Mouse (Mus musculus): Measurements from ENCODE around the gene Aprt. TPM values are rescaled to one million over a fixed set of nuclear protein-coding genes. Genes with fewer than 3 reads are reported as not detected.

The Aprt gene
- total RNA-seq, 2 experiments from 2014 or later = 73.7 to 81.1 TPM

DNA sequence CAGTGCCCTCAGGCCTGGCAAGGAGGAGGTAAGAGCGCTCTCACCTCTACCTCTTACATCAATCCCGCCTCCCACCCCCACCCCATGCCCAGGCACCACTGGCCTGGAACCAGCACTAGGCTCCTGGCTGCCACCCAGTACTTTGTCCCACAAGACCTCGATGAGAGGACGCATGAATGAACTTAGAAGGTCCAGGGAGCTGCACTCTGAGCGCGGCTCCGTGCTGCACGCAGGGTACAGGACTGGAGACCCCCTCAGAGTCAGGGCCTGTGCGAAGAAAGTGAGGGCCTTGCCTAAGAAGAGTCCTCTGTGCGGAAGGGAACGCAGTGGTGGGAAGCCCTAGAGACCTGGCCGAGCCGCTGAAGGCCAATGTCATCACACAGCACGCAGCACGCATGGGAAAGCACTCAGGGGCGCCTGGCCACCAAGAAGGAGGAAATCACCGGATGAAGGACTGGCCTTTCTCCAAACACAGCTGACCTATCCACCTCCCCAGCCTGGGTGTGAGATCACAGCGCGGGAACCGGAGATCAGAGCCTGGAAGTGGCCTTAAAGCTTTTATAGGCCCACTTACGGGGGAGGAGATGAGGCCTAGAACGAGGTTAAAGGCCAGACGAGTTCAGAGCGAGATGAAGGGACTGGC is 29.8 kb downstream of the Aprt start:
- DNase-seq (ENCODE audit: low spot score in 2 of 2) = no peak
- intact Hi-C loops (cut with DNase I) = no loop called here

DNA sequence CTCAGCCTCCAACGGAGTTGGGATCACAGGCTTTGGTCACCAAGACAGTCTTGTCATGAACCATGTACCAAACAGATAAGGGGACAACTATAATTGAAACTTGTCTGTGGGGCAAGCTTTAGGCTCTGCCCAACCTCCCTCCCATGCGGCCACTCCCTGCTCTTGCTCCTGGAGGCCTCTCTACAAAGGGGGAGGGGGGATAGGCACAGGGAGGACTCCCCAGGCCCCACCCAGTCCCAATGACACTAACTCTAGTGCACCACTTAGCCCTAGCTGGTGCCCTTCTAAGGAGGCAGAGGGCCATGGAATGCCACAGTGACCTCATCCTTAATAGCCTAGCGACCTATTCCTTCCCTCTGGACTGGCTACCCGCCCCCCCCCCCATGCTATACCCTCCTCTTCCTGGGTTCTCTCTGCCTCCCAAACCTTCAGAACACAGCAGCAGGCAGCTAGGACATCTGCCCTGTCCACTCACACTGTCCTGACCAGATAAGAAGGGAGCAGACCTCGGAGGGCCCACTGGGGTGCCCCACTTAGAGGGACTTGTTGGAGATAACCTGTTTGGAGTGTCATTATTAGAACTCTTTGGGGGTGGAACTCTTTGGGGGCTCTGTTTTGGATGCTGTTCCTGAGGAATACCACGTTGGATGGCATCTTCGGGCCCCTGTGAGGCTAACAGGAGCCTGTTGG is 30.5 kb downstream of the Aprt start:
- intact Hi-C loops (cut with DNase I) = no loop called here
- no peak for DNase-seq (ENCODE audit: low spot score in 2 of 2)

DNA sequence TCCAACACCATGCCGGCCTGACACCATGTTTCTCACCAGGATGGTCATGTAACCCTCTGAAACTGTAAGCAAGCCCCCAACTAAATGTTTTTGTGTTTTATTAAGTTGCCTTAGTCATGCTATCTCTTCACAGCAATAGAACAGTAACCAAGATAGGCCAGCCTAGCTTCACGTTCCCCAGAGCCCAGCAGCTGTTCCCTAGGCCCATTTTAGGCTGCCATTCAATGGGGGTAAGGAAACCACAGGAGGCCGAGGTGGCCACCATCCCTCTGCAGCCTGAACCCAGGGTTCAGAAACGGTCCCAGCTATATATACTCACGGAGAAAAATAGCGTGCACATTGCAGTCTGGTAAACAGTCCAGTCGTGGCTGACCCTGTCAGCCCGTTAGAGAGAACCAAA is 32.6 kb downstream of the Aprt start:
- DNase-seq (ENCODE audit: low spot score in 2 of 2) = no peak
- intact Hi-C loops (cut with DNase I) = no loop called here

DNA sequence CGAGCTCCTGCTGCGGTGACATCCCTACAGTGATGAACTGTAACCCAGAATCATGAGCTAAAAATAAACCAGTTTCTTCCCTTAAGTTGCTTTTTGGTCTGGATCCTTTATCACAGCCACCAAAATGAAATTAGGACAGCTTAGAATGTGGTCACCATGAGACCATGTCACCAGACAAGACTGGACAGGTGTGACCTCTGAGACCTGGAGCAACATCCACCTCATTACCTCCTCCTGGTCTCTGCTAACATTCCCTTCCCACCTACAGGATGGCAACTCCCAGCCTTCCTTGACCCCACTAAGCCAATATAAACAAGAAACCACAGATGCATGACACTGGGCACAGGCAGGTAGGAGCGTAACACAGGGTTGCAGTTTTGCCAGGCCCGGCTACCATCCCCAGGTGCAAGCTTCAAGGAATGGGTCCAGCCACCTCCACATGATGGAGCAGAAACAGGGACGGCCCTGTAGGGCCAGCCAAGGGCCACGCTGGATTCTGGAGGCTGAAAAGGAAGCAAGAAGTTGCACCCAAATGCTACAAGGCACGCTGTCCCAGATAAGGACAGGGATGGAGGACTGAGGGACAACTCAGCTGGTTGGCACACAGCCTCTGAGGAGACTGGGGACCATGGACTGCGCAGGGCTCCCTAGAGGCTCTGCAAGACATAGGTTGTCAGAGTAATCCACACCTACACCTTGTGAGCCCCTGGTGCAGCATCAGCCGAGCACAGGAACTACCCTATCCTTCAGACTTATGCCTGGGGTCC is 38.2 kb downstream of the Aprt start:
- DNase-seq (ENCODE audit: low spot score in 2 of 2) = no peak
- intact Hi-C loops (cut with DNase I) = no loop called here

DNA sequence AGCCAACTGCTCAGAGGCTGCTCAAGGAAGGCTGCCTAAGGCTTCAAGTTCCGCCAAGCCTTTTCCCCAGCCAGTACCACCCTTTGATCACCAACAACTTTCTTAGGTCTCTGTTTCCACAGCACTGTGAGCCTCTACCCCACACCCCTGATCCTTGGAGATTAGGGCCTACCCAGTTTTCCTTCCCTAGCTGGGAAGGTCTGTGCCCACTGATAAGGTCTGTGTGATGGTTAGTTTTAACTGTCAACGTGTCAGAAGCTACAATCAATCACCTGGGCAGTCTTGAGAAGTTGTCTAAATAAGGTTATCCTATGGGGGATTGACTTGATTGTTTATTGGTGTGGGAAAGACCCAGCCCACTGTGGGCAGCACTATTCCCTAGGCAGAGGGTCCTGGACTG is 38.9 kb downstream of the Aprt start:
- no peak for DNase-seq (ENCODE audit: low spot score in 2 of 2)
- intact Hi-C loops (cut with DNase I) = no loop called here

DNA sequence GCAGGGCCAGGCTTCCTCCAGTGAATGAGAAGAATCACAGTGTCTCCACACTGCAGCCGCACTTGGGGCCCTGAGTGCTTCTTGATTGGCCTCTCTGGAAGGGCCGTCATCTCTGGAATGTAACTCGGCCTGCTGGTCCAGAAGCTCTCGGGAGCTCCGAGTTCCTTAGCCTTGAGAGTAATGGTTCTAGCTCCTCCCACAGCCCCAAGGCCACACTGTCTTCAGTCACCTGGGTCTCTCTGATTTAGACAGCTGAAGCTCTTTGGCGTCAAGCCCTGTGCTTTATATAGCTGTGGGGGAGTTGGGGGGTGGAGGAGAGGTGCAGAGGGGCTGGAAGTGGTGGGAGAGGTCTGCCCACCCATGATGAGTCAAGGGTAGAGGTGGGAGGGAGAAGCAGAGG is 39.7 kb downstream of the Aprt start:
- DNase-seq (ENCODE audit: low spot score in 2 of 2) = no peak
- intact Hi-C loops (cut with DNase I) = no loop called here

DNA sequence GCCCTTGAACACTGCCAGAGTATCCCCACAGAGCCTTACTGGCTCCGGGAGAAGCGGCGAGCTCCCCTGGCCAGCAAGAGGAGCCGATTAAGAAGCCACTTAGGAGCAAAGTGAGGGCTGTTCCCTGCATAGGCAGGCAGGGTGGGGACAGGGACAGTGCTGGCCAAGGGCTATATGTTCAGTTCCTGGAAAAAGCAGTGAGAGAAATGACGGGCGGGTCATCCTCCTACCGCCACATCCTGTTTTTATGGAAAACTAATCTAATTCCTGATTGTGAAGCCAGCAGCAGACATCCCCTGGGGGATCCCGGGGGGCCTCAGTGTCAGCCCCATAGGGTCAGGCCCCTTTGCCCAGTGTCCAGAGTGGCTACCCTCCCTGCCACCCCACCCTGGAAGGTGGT is 45.4 kb downstream of the Aprt start:
- DNase-seq (ENCODE audit: low spot score in 2 of 2) = no peak
- intact Hi-C loops (cut with DNase I) = no loop called here

DNA sequence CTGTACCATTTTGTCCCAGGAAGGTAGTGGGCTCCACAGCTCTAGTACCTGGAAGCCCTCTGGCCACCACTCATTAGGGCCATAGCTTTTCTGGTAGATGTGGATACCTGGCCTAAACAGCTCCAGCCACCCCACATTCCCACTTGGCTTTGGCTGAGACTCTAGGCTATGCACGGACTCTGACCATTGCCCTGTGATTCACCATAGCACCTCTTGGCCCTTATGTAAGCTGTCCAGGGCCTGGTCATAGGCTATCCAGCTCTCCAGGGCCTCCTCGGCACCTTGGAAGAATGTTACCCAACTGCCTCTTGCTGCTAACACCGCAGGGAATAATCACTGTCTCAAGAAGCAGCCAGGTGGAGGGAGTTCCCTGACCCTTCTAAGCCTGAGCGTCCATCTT is 47.5 kb downstream of the Aprt start:
- no peak for DNase-seq (ENCODE audit: low spot score in 2 of 2)
- intact Hi-C loops (cut with DNase I) = no loop called here

DNA sequence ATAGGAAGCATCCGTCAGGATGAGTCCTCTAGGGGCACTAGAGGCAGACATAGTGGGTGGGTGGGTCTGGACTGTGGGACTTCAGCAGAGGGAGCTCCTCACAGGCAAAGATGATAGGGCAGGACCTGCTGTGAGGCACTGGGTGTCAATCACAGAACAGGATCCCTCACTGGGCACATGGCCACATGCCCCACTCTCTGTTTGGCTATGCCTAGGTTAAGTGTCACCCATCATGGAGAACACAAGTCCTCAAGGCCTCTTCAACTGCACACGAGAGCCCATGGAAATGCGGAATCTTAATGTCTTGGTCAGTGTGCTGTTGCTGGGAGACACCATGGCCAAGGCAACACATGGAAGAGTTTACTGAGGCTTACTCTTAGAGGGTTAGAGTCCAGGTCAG is 48.8 kb downstream of the Aprt start:
- intact Hi-C loops (cut with DNase I) = no loop called here
- DNase-seq (ENCODE audit: low spot score in 2 of 2) = no peak

DNA sequence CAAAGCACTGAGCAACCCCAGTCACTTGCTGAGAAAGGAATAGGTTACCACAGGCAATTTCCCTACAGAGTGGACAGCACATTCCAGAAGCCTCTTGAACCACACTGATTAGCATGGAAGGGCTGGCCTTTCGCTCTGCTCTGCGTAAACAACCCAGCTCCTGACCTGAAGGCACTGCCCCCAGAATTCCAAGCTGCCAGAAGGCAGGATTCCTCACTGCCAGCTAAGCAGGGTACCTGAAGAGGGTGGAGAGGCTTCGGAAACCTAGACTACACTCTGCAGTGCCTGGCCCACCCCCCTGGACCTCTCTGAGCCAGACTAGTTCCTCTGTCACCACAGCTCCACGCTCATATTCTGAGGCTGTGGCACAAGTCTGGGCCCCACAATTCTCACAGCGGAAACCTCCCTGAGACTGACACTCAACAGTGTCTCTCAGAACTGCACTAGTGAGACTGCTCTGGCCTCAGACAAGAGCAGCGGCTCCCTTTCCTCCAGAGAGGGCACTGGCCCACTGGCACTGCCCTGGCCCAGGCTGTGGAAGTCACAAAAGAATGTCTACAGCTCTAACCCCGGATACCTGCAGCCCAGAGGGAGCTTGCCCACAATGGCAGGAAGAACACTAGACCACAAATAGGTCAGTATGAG is 50.1 kb downstream of the Aprt start:
- DNase-seq (ENCODE audit: low spot score in 2 of 2) = no peak
- intact Hi-C loops (cut with DNase I) = no loop called here

DNA sequence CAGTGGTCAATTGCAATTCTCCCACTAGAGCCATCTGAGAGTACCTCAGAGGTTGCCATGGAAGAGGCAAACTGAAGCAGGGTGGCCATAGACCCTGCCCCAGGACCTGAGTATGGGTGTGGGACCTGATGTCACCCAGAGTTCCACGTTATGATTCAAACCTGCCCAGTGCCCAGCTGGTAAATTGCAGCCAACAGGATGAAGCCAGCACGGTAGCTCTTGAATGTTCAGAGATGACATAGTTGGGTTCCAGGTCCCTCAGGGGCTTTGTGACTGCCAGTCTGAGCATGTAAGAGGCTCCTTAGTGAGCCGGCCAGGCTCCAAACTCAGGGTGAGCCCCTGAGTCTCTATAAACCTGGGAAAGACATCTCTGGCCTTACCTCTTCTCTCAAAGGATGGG is 50.6 kb downstream of the Aprt start:
- intact Hi-C loops (cut with DNase I) = no loop called here
- DNase-seq (ENCODE audit: low spot score in 2 of 2) = no peak

DNA sequence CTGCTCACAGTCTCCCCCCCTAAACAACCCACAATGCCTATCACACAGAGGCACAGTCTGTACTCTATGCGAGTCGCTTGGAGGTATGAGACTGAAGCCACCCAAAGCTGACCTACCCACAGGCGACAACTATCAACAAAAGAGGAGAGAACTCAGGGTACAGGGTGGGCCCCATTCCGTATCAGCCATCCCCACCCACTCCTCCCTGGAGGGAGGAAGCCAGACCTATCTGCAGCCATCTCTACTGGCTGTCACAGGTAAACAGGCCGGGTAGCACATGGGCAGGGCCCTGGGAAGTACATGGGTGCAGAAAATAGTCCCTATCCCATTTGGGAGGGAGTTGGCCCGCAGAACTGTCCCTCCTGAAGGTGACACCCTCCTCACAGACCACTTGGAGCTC is 51.7 kb downstream of the Aprt start:
- no peak for DNase-seq (ENCODE audit: low spot score in 2 of 2)
- intact Hi-C loops (cut with DNase I) = no loop called here

Small RNAs within 50 kb of the gene (microRNA-seq; reads per million reads assigned to microRNA genes)
- gene Mir6396 = 0 reads per million in 2 experiments

Other genes with a start within 250 kb of the Aprt start
- gene Trhr2, start 216.2 kb downstream of the Aprt start, total RNA-seq (2021) = 1 to 10 TPM; 2.3 to 3.0 TPM
- 10 to 100 TPM; 36.0 to 39.4 TPM for gene Zc3h18, start 200.3 kb downstream of the Aprt start, total RNA-seq (2021)
- not detected for gene Il17c, start 154.9 kb downstream of the Aprt start, total RNA-seq (2021)
- gene Cyba, start 144.0 kb downstream of the Aprt start, total RNA-seq (2021) = 1 to 10 TPM; 8.6 to 9.9 TPM
- gene Mvd, start 133.5 kb downstream of the Aprt start, total RNA-seq (2021) = 10 to 100 TPM; 32.7 to 34.4 TPM
- not detected for gene Snai3, start 116.2 kb downstream of the Aprt start, total RNA-seq (2021)
- gene Rnf166, start 100.8 kb downstream of the Aprt start, total RNA-seq (2021) = 10 to 100 TPM; 22.4 to 23.2 TPM
- 10 to 100 TPM; 23.9 to 30.9 TPM for gene Ctu2, start 100.8 kb downstream of the Aprt start, total RNA-seq (2021)
- 10 to 100 TPM; 10.1 to 12.2 TPM for gene Piezo1, start 25.6 kb downstream of the Aprt start, total RNA-seq (2021)
- 1 to 10 TPM; 2.2 to 3.5 TPM for gene Cdt1, start 8.9 kb downstream of the Aprt start, total RNA-seq (2021)
- gene Galns, start 34.6 kb upstream of the Aprt start, total RNA-seq (2021) = 10 to 100 TPM in 1 of 2 experiments, 1 to 10 TPM in 1; 9.7 to 10.3 TPM
- 10 to 100 TPM; 84.2 to 85.9 TPM for gene Trappc2l, start 34.7 kb upstream of the Aprt start, total RNA-seq (2021)
- gene Pabpn1l, start 45.8 kb upstream of the Aprt start, total RNA-seq (2021) = not detected
- gene Cbfa2t3, start 122.2 kb upstream of the Aprt start, total RNA-seq (2021) = 10 to 100 TPM; 27.2 to 29.7 TPM
- 10 to 100 TPM; 19.0 to 20.9 TPM for gene Acsf3, start 198.6 kb upstream of the Aprt start, total RNA-seq (2021)